Mouse (Mus musculus) testis, adult 2 months (tissue): ENCODE results near the gene Arsg.

ENCODE experiments used
- CTCF ChIP-seq: fragments of 200-500 bp; IDR thresholded peaks from 2 replicates; pipeline ENCODE4 v1.5.1; 2012; ENCODE audit warnings: low read depth, mild to moderate bottlenecking, inconsistent platforms, low read length, moderate library complexity; ENCODE audit not compliant: control insufficient read depth, insufficient read depth, insufficient replicate concordance
- POLR2A ChIP-seq: fragments of 200-500 bp; IDR thresholded peaks from 2 replicates; pipeline ENCODE4 v1.6.1; 2012; ENCODE audit warnings: low read depth, mild to moderate bottlenecking, inconsistent platforms, low read length, moderate library complexity; ENCODE audit not compliant: control insufficient read depth

DNA sequence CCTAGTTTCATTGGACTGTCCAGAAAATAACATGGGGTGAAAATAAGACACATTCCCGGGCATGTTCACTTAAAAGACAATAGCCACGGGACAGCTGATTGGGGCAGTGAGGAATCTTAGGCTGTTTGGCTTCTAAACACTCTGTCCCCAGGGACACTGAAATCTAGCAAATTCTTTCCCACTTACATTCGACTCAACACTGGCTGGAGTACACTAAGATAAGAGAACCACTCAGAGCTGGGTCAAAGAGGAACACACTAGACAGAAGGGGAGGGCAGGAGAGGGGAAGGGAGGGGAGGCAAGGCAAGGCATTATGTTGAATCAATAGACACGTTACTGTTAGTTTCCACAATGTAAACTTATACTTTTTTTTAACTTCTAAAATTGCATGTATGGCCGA, 12.6 kb upstream of the Arsg start:
- TF ChIP-seq POLR2A (no peak), CTCF (no peak)
